Mouse (Mus musculus): Measurements from ENCODE around the gene Pidd1. TPM values are rescaled to one million over a fixed set of nuclear protein-coding genes. Genes with fewer than 3 reads are reported as not detected.
"Not testable (repeated sequence)": the region's sequence is repeated elsewhere in the genome, so short reads cannot be mapped to it uniquely, and the experiment has no call there.

Pidd1 gene
- total and polyA plus RNA-seq, 3 experiments = 0.37 to 2.0 (median 0.70) TPM

GRCm38 (mm10) chr7:141454967-141455551 lies 11.2 kb upstream of the Pidd1 start, which contains the start of gene Pnpla2:
Gene Pnpla2, plus strand, starts transcription at chr7:141455198.
- no peaks in the 10 kb centered on the region for H3K27me3 ChIP-seq (ENCODE audit: control insufficient read depth, insufficient read depth, low read length)
- peak; percentile 99 for TF ChIP-seq POLR2A (IDR thresholded peaks at IDR 0.05; ENCODE audit: insufficient read depth, low read depth, low read length)
- TF ChIP-seq EP300 (IDR thresholded peaks at IDR 0.05; ENCODE audit: insufficient read depth, low read depth, low read length) = peak; percentile 83; the same call in 1 of the 2 replicates
- TF ChIP-seq CTCF (IDR thresholded peaks at IDR 0.05) = peak; percentile 32; the same call in 1 of the 2 replicates
- H3K79me2 ChIP-seq (replicated peaks; ENCODE audit: control insufficient read depth, insufficient read depth, low read length) = no peaks in the 10 kb centered on the region
- intact Hi-C loops (cut with DNase I) = no loop called here
- H3K4me3 ChIP-seq = peak within 1 kb of the TSS; percentile 100
- H3K27ac ChIP-seq = peak within 1 kb of the TSS; percentile 100
- H3K9ac ChIP-seq (ENCODE audit: low read depth, low read length) = peak within 1 kb of the TSS; percentile 97
- WGBS = under 1% methylated on average over 45 of the region's 45 CpGs
- peaks cover 3% of the 10 kb centered on the region; the same call in 1 of the 2 replicates for H3K36me3 ChIP-seq (ENCODE audit: control insufficient read depth, insufficient read depth, low read length)
- DNase-seq = peak; percentile 95
- peaks cover 16% of the 10 kb centered on the region for H3K4me1 ChIP-seq (ENCODE audit: control insufficient read depth, insufficient read depth, low read length)

GRCm38 (mm10) chr7:141453636-141454035 lies 9.8 kb upstream of the Pidd1 start:
- no peak for TF ChIP-seq EP300 (IDR thresholded peaks at IDR 0.05; ENCODE audit: insufficient read depth, low read depth, low read length)
- TF ChIP-seq POLR2A (IDR thresholded peaks at IDR 0.05; ENCODE audit: insufficient read depth, low read depth, low read length) = no peak
- TF ChIP-seq CTCF (IDR thresholded peaks at IDR 0.05) = no peak
- WGBS = 71% methylated on average over 2 of the region's 2 CpGs
- H3K4me1 ChIP-seq (ENCODE audit: control insufficient read depth, insufficient read depth, low read length) = peaks cover 13% of the 10 kb centered on the region
- H3K27me3 ChIP-seq (ENCODE audit: control insufficient read depth, insufficient read depth, low read length) = no peaks in the 10 kb centered on the region
- peaks cover 5% of the 10 kb centered on the region for H3K36me3 ChIP-seq (ENCODE audit: control insufficient read depth, insufficient read depth, low read length)
- H3K9ac ChIP-seq (ENCODE audit: low read depth, low read length) = no peak overlapping the region
- H3K4me3 ChIP-seq = no peak overlapping the region
- no peaks in the 10 kb centered on the region for H3K79me2 ChIP-seq (replicated peaks; ENCODE audit: control insufficient read depth, insufficient read depth, low read length)
- no peak overlapping the region for H3K27ac ChIP-seq
- intact Hi-C loops (cut with DNase I) = no loop called here
- no peak for DNase-seq

GRCm38 (mm10) chr7:141451928-141452327 lies 8.1 kb upstream of the Pidd1 start:
- H3K79me2 ChIP-seq (replicated peaks; ENCODE audit: control insufficient read depth, insufficient read depth, low read length) = no peaks in the 10 kb centered on the region
- H3K4me3 ChIP-seq = no peak overlapping the region
- peaks cover 8% of the 10 kb centered on the region for H3K4me1 ChIP-seq (ENCODE audit: control insufficient read depth, insufficient read depth, low read length)
- no peak for DNase-seq
- H3K36me3 ChIP-seq (ENCODE audit: control insufficient read depth, insufficient read depth, low read length) = peaks cover 9% of the 10 kb centered on the region
- H3K9ac ChIP-seq (ENCODE audit: low read depth, low read length) = no peak overlapping the region
- no peaks in the 10 kb centered on the region for H3K27me3 ChIP-seq (ENCODE audit: control insufficient read depth, insufficient read depth, low read length)
- no peak for TF ChIP-seq EP300 (IDR thresholded peaks at IDR 0.05; ENCODE audit: insufficient read depth, low read depth, low read length)
- TF ChIP-seq CTCF (IDR thresholded peaks at IDR 0.05) = no peak
- no peak for TF ChIP-seq POLR2A (IDR thresholded peaks at IDR 0.05; ENCODE audit: insufficient read depth, low read depth, low read length)
- intact Hi-C loops (cut with DNase I) = no loop called here
- no peak overlapping the region for H3K27ac ChIP-seq

GRCm38 (mm10) chr7:141447110-141447991 lies 3.5 kb upstream of the Pidd1 start, which contains the start of gene Rplp2:
Gene Rplp2, plus strand, starts transcription at chr7:141447370.
- H3K79me2 ChIP-seq (replicated peaks; ENCODE audit: control insufficient read depth, insufficient read depth, low read length) = no peaks in the 10 kb centered on the region
- under 1% methylated on average over 63 of the region's 63 CpGs for WGBS
- intact Hi-C loops (cut with DNase I) = no loop called here
- H3K4me1 ChIP-seq (ENCODE audit: control insufficient read depth, insufficient read depth, low read length) = peaks cover 4% of the 10 kb centered on the region
- H3K36me3 ChIP-seq (ENCODE audit: control insufficient read depth, insufficient read depth, low read length) = peaks cover 9% of the 10 kb centered on the region
- no peaks in the 10 kb centered on the region for H3K27me3 ChIP-seq (ENCODE audit: control insufficient read depth, insufficient read depth, low read length)
- H3K4me3 ChIP-seq = peak within 1 kb of the TSS; percentile 73
- peak within 1 kb of the TSS; percentile 99 for H3K27ac ChIP-seq
- peak; percentile 88 for TF ChIP-seq POLR2A (IDR thresholded peaks at IDR 0.05; ENCODE audit: insufficient read depth, low read depth, low read length)
- TF ChIP-seq EP300 (IDR thresholded peaks at IDR 0.05; ENCODE audit: insufficient read depth, low read depth, low read length) = no peak
- TF ChIP-seq CTCF (IDR thresholded peaks at IDR 0.05) = no peak
- H3K9ac ChIP-seq (ENCODE audit: low read depth, low read length) = peak within 1 kb of the TSS; percentile 98
- DNase-seq = peak; percentile 95 to 96

- H3K27ac ChIP-seq = peak overlapping the region; percentile 99; the same call in 1 of the 2 replicates
- not testable (repeated sequence) for H3K4me3 ChIP-seq
Measured at GRCm38 (mm10) chr7:141446374-141446773, 2.5 kb upstream of the Pidd1 start.

More at GRCm38 (mm10) chr7:141446374-141446773, 2.5 kb upstream of the Pidd1 start:
- DNase-seq; H3K79me2 ChIP-seq (replicated peaks; ENCODE audit: control insufficient read depth, insufficient read depth, low read length); H3K9ac ChIP-seq (ENCODE audit: low read depth, low read length); H3K36me3 ChIP-seq (ENCODE audit: control insufficient read depth, insufficient read depth, low read length); H3K27me3 ChIP-seq (ENCODE audit: control insufficient read depth, insufficient read depth, low read length); intact Hi-C loops (cut with DNase I); H3K4me1 ChIP-seq (ENCODE audit: control insufficient read depth, insufficient read depth, low read length): not testable (repeated sequence)
- WGBS = 72% methylated on average over 3 of the region's 3 CpGs

Measured in heart, adult 2 months (tissue).